Mouse (Mus musculus) C2C12 (cell line): ENCODE measurements at regions not wholly inside any gene's neighbourhood (a gene's known extent, or its start where the extent isn't known, plus 50 kb on each side); places are given as distances from the start of the nearest gene placed in this dataset.

Source experiments
- H3K27me3 ChIP-seq: one replicate; pipeline ENCODE4 v1.6.1; 2011; ENCODE audit not compliant: control insufficient read depth, insufficient read depth, insufficient read length
- H3K36me3 ChIP-seq: one replicate; pipeline ENCODE4 v1.6.1; 2011; ENCODE audit not compliant: control insufficient read depth, insufficient read depth
- H3K4me3 ChIP-seq: one replicate; pipeline ENCODE4 v1.5.1; 2011; ENCODE audit warnings: mild to moderate bottlenecking, control low read depth; ENCODE audit not compliant: poor library complexity, insufficient read depth, severe bottlenecking
- H3K79me2 ChIP-seq: one replicate; pipeline ENCODE4 v1.6.1; 2011; ENCODE audit not compliant: control insufficient read depth, insufficient read depth
- H3K79me3 ChIP-seq: one replicate; pipeline ENCODE4 v1.6.1; 2011; ENCODE audit warnings: low read depth, control low read depth
- H3ac ChIP-seq: one replicate; pipeline ENCODE3; 2011; ENCODE audit warnings: low read depth; ENCODE audit not compliant: control insufficient read depth, insufficient read length
- CEBPB ChIP-seq: IDR thresholded peaks from one replicate; pipeline ENCODE4 v1.6.1; 2011; ENCODE audit warnings: low read depth, mild to moderate bottlenecking, control low read depth, moderate library complexity
- CTCF ChIP-seq: IDR thresholded peaks from one replicate; pipeline ENCODE4 v1.5.1; 2011; ENCODE audit not compliant: control insufficient read depth, insufficient read depth, insufficient read length
- FOSL1 ChIP-seq: IDR thresholded peaks from one replicate; pipeline ENCODE4 v1.8.0; 2011; ENCODE audit warnings: mild to moderate bottlenecking, low read length; ENCODE audit not compliant: poor library complexity, insufficient read depth, severe bottlenecking
- MAX ChIP-seq: IDR thresholded peaks from one replicate; pipeline ENCODE4 v1.6.1; 2011; ENCODE audit warnings: mild to moderate bottlenecking, control low read depth
- MYOD1 ChIP-seq: IDR thresholded peaks from one replicate; pipeline ENCODE4 v1.6.1; 2011; ENCODE audit warnings: low read depth; ENCODE audit not compliant: control insufficient read depth, insufficient read length
- MYOG ChIP-seq: IDR thresholded peaks from one replicate; pipeline ENCODE4 v1.6.1; 2011; ENCODE audit not compliant: control insufficient read depth, insufficient read length; ENCODE audit errors: extremely low read depth
- USF1 ChIP-seq: IDR thresholded peaks from one replicate; pipeline ENCODE4 v1.6.1; 2011; ENCODE audit warnings: low read depth, mild to moderate bottlenecking, control low read depth, moderate library complexity

DNA sequence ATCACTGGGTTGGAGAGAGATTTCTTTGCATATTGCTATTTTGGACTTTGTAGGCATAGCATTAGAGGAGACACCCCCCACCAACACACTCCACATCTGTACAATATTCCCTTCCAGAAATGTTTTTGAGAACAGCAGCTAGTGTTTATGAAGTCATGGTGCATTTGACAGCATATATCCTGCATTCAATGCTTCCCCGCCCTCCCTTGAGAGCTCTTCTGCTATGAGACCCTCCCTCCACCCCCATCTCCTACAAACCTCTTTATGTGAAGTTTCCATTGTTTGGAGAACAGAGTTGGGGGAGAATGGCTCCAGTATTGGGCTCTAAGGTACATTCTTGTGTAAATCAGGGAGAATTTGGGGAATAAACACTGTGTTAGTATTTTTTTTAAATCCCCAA lies 252.9 kb upstream of the Auts2 start:
- Histone ChIP-seq H3K4me3 (no peak overlapping the region), H3K79me3 (no peaks in the 10 kb centered on the region), H3K27me3 (no peaks in the 10 kb centered on the region), H3ac (no peak overlapping the region), H3K79me2 (no peaks in the 10 kb centered on the region), H3K36me3 (no peaks in the 10 kb centered on the region)
- TF ChIP-seq CTCF: no peak
- no peak for TF ChIP-seq MAX
- no peak for TF ChIP-seq USF1
- no peak for TF ChIP-seq FOSL1
- TF ChIP-seq CEBPB: no peak
- TF ChIP-seq MYOD1: no peak
- TF ChIP-seq MYOG: no peak

DNA sequence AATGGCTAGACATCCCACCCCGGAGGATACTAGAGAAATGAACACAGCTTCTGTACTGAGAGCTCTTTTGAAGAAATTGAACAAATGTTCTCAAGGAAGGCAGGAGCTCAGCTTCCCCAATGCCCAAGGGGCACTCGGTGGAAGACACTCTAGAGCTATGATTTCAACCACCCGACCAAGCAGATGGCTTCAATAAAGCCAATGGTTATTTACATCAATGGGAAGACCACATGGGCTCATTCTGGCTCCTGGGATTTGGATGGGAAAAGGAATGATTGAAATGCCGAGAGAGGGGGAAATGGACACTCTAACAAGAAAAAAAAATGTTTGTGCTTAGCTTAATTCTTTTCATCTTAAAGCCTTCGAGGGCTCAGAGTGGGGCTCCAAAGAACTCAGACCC lies 249.3 kb upstream of the Auts2 start:
- no peaks in the 10 kb centered on the region for H3K79me2 ChIP-seq
- no peaks in the 10 kb centered on the region for H3K79me3 ChIP-seq
- no peak for TF ChIP-seq MYOG
- TF ChIP-seq MAX: no peak
- TF ChIP-seq CTCF: no peak
- TF ChIP-seq USF1: no peak
- TF ChIP-seq FOSL1: no peak
- no peak for TF ChIP-seq MYOD1
- TF ChIP-seq CEBPB: no peak
- no peaks in the 10 kb centered on the region for H3K36me3 ChIP-seq
- H3ac ChIP-seq: no peak overlapping the region
- no peak overlapping the region for H3K4me3 ChIP-seq
- no peaks in the 10 kb centered on the region for H3K27me3 ChIP-seq

DNA sequence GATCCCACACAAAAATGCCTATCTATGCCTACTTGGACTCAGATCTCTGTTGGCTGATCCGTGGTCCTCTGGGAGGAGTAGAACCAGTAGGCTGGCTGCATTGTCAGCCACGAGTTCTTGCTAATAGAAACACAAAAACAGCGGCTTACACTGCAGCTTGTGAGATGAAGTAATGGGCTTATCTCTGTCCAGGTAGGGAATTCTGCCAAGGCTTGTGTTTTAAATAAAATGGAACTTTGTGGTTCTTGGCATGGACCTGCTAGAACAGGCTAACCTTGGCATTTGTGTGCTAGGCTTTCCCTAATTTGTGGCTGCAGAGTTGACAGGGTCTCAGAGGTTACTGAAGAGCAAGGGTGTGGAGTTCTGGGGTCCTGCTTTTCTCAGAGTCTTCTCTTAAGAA lies 242.1 kb upstream of the Auts2 start:
- no peaks in the 10 kb centered on the region for H3K27me3 ChIP-seq
- TF ChIP-seq CEBPB (no peak), USF1 (no peak), FOSL1 (no peak), MYOG (no peak), CTCF (no peak), MAX (no peak), MYOD1 (no peak)
- no peaks in the 10 kb centered on the region for H3K79me2 ChIP-seq
- no peaks in the 10 kb centered on the region for H3K79me3 ChIP-seq
- H3K4me3 ChIP-seq: no peak overlapping the region
- no peak overlapping the region for H3ac ChIP-seq
- H3K36me3 ChIP-seq: no peaks in the 10 kb centered on the region

DNA sequence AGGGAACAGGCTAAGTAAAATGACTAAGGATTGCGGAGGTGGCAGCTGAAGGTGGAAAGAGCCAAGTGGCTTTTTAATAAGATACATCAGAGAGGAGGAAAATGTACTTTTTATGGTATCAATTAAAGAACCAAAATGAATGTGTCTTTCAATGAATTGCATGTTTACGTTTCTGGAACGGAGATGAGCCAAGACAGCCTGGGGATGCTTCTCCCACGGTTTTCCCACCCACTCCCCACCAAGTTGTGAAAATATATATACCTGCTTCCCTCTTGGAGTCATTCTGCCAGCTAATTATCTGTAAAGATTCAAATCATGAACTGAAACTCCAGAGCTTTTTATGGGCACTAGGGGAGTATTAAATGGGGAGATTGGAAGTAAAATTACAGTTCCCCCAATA lies 241.6 kb upstream of the Auts2 start:
- Histone ChIP-seq H3K79me3 (no peaks in the 10 kb centered on the region), H3K27me3 (no peaks in the 10 kb centered on the region), H3ac (no peak overlapping the region), H3K36me3 (no peaks in the 10 kb centered on the region), H3K4me3 (no peak overlapping the region), H3K79me2 (no peaks in the 10 kb centered on the region)
- TF ChIP-seq MYOD1 (no peak), CTCF (no peak), CEBPB (no peak), USF1 (no peak), MAX (no peak), MYOG (no peak), FOSL1 (no peak)

DNA sequence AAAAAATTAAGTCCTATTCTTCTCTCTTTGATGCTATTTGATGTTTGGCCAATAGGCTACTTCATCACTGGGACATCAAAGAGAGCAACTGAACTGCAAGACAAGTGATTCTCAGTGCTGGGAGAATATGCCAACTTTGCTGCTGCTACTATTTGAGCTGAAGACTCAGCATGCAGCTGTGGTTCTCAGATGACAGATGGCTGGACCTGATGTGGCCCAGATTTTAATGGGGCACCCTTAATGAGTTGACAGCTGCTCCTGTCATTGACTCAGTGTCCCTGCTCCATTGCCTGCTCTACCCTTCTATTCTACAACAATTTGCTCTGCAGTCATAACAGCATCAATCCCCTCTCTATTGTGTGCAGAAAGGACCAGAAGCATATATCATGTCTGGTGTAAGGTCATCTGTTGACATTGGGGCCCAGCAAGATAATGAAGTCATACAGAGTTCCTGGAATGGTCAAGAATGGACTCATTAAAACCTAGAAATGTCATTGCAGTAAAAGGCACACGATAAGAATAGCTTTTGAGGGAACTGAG lies 231.1 kb upstream of the Auts2 start:
- no peaks in the 10 kb centered on the region for H3K27me3 ChIP-seq
- no peaks in the 10 kb centered on the region for H3K79me2 ChIP-seq
- TF ChIP-seq FOSL1 (no peak), MYOD1 (no peak), CEBPB (no peak), CTCF (no peak), MYOG (no peak), USF1 (no peak), MAX (no peak)
- no peak overlapping the region for H3ac ChIP-seq
- no peak overlapping the region for H3K4me3 ChIP-seq
- no peaks in the 10 kb centered on the region for H3K36me3 ChIP-seq
- no peaks in the 10 kb centered on the region for H3K79me3 ChIP-seq

DNA sequence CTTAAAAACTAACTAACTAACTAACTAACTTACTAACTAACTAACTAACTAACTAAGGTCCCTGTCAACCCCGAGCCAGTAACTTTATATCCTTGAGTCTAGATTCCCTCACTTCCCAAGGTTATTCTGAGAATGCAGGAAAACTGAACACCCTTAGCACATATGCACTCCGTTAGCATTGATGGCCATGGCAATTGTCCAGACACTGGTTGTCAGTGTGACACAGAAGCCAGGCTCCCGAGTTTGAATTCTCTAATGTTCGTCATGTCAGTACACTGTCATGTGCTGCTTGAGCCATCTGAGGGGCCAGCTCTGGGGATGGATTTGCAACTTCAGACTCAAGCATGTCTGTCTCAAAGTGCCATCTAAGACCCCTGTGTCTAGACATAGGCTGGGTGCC lies 217.3 kb upstream of the Auts2 start:
- H3K36me3 ChIP-seq: no peaks in the 10 kb centered on the region
- TF ChIP-seq MYOD1 (no peak), CTCF (no peak), MYOG (no peak), CEBPB (no peak), FOSL1 (no peak), MAX (no peak), USF1 (no peak)
- no peaks in the 10 kb centered on the region for H3K79me2 ChIP-seq
- no peak overlapping the region for H3K4me3 ChIP-seq
- no peaks in the 10 kb centered on the region for H3K79me3 ChIP-seq
- no peaks in the 10 kb centered on the region for H3K27me3 ChIP-seq
- no peak overlapping the region for H3ac ChIP-seq
